Mouse (Mus musculus): ENCODE data around the gene Klk1b22. TPM values are rescaled to one million over a fixed set of nuclear protein-coding genes. Genes with fewer than 3 reads are reported as not detected.

The Klk1b22 gene
- polyA plus RNA-seq, 1 experiment from 2014 or later = not detected

DNA sequence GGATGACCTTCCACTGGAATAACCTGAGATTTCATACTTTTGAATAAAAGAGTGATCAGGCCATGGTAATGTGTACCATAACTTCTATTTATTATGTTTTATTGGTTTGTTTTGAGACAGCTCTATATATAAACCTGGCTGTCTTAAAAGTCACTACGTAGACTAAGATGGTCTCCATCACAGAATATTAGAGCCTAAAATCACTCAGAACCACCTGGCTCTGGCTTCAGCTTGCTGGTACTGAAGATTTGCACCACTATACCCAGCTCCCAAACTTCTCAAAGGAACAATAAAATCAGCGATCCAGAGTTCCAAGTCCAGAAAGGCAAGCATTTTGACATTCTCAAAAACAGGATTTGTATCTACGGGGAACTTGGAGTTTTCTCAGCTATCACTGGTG is 24.0 kb downstream of the Klk1b22 start, which contains the start of gene Klk1b16:
Klk1b16 (plus strand) TSS at position 301 of the 400 bp plus-strand sequence.
- TF ChIP-seq EP300 (optimal IDR thresholded peaks at IDR 0.05) (no peak), CTCF (IDR thresholded peaks at IDR 0.05; ENCODE audit: low read depth) (no peak)

More for the DNA sequence above, 24.0 kb downstream of the Klk1b22 start, which contains the start of gene Klk1b16:
- Histone ChIP-seq H3K4me2 (replicated peaks; ENCODE audit: low read depth) (no peak within 1 kb of the TSS), H3K36me3 (ENCODE audit: control insufficient read depth, insufficient read depth, low read length) (no peaks in the 10 kb centered on the region), H3K9me3 (ENCODE audit: control insufficient read depth, low read length) (no peaks in the 10 kb centered on the region), H3K4me3 (ENCODE audit: low read depth, low read length) (no peak within 1 kb of the TSS), H3K27ac (replicated peaks) (no peak within 1 kb of the TSS), H3K27me3 (ENCODE audit: control insufficient read depth, insufficient read depth, low read length) (no peaks in the 10 kb centered on the region), H3K9ac (ENCODE audit: low read length) (no peak within 1 kb of the TSS), H3K4me1 (replicated peaks; ENCODE audit: control insufficient read depth, insufficient read depth) (no peaks in the 10 kb centered on the region)
- WGBS = 90% methylated on average over 3 of the region's 3 CpGs
- ATAC-seq (ENCODE audit: low FRiP score, low TSS enrichment) (no peak), DNase-seq (ENCODE audit: low spot score) (no peak)

Other genes starting within 250 kb of the Klk1b22 start
- not detected in 2 replicates for gene Klk4, start 231.5 kb upstream of the Klk1b22 start, polyA plus RNA-seq (2015; fragmentation: Nextera tagmentation; extraction: Ambion mirVana)
- gene Klk15, start 178.9 kb upstream of the Klk1b22 start, polyA plus RNA-seq (2015; fragmentation: Nextera tagmentation; extraction: Ambion mirVana) = not detected in 2 replicates
- gene Klk1b8, start 162.0 kb upstream of the Klk1b22 start, polyA plus RNA-seq (2015; fragmentation: Nextera tagmentation; extraction: Ambion mirVana) = not detected in 2 replicates
- not detected in 2 replicates for gene Klk1b1, start 145.9 kb upstream of the Klk1b22 start, polyA plus RNA-seq (2015; fragmentation: Nextera tagmentation; extraction: Ambion mirVana)
- gene Klk1b9, start 136.6 kb upstream of the Klk1b22 start, polyA plus RNA-seq (2015; fragmentation: Nextera tagmentation; extraction: Ambion mirVana) = not detected in 2 replicates
- not detected in 2 replicates for gene Klk1b11, start 116.8 kb upstream of the Klk1b22 start, polyA plus RNA-seq (2015; fragmentation: Nextera tagmentation; extraction: Ambion mirVana)
- not detected in 2 replicates for gene Klk1b26, start 100.5 kb upstream of the Klk1b22 start, polyA plus RNA-seq (2015; fragmentation: Nextera tagmentation; extraction: Ambion mirVana)
- gene Klk1b27, start 60.4 kb upstream of the Klk1b22 start, polyA plus RNA-seq (2015; fragmentation: Nextera tagmentation; extraction: Ambion mirVana) = not detected in 2 replicates
- not detected in 2 replicates for gene Klk1b21, start 10.3 kb upstream of the Klk1b22 start, polyA plus RNA-seq (2015; fragmentation: Nextera tagmentation; extraction: Ambion mirVana)
- gene Klk1b16, start 24.1 kb downstream of the Klk1b22 start, polyA plus RNA-seq (2015; fragmentation: Nextera tagmentation; extraction: Ambion mirVana) = not detected in 2 replicates
- gene Klk1b24, start 75.6 kb downstream of the Klk1b22 start, polyA plus RNA-seq (2015; fragmentation: Nextera tagmentation; extraction: Ambion mirVana) = not detected in 2 replicates
- gene Klk1b3, start 85.5 kb downstream of the Klk1b22 start, polyA plus RNA-seq (2015; fragmentation: Nextera tagmentation; extraction: Ambion mirVana) = not detected in 2 replicates
- gene Klk1b4, start 94.8 kb downstream of the Klk1b22 start, polyA plus RNA-seq (2015; fragmentation: Nextera tagmentation; extraction: Ambion mirVana) = not detected in 2 replicates
- not detected in 2 replicates for gene Klk1b5, start 103.3 kb downstream of the Klk1b22 start, polyA plus RNA-seq (2015; fragmentation: Nextera tagmentation; extraction: Ambion mirVana)
- gene Klk1, start 112.7 kb downstream of the Klk1b22 start, polyA plus RNA-seq (2015; fragmentation: Nextera tagmentation; extraction: Ambion mirVana) = 9.7 and 10.7 TPM in 2 replicates
- gene Gm36864, start 123.5 kb downstream of the Klk1b22 start, polyA plus RNA-seq (2015; fragmentation: Nextera tagmentation; extraction: Ambion mirVana) = 0.13 TPM in 1 of 2 replicates, not detected in the other
- 0.57 and 0.65 TPM in 2 replicates for gene 1700028J19Rik, start 134.0 kb downstream of the Klk1b22 start, polyA plus RNA-seq (2015; fragmentation: Nextera tagmentation; extraction: Ambion mirVana)
- gene 2410002F23Rik, start 134.0 kb downstream of the Klk1b22 start, polyA plus RNA-seq (2015; fragmentation: Nextera tagmentation; extraction: Ambion mirVana) = 52.9 and 60.0 TPM in 2 replicates
- gene Acp4, start 144.7 kb downstream of the Klk1b22 start, polyA plus RNA-seq (2015; fragmentation: Nextera tagmentation; extraction: Ambion mirVana) = not detected in 2 replicates
- not detected in 2 replicates for gene Gm15517, start 148.8 kb downstream of the Klk1b22 start, polyA plus RNA-seq (2015; fragmentation: Nextera tagmentation; extraction: Ambion mirVana)
- 11.1 and 11.4 TPM in 2 replicates for gene Clec11a, start 194.2 kb downstream of the Klk1b22 start, polyA plus RNA-seq (2015; fragmentation: Nextera tagmentation; extraction: Ambion mirVana)
- 0.53 and 0.61 TPM in 2 replicates for gene Shank1, start 197.6 kb downstream of the Klk1b22 start, polyA plus RNA-seq (2015; fragmentation: Nextera tagmentation; extraction: Ambion mirVana)